Mouse (Mus musculus): Measurements from ENCODE around the gene Mroh2a.

DNA sequence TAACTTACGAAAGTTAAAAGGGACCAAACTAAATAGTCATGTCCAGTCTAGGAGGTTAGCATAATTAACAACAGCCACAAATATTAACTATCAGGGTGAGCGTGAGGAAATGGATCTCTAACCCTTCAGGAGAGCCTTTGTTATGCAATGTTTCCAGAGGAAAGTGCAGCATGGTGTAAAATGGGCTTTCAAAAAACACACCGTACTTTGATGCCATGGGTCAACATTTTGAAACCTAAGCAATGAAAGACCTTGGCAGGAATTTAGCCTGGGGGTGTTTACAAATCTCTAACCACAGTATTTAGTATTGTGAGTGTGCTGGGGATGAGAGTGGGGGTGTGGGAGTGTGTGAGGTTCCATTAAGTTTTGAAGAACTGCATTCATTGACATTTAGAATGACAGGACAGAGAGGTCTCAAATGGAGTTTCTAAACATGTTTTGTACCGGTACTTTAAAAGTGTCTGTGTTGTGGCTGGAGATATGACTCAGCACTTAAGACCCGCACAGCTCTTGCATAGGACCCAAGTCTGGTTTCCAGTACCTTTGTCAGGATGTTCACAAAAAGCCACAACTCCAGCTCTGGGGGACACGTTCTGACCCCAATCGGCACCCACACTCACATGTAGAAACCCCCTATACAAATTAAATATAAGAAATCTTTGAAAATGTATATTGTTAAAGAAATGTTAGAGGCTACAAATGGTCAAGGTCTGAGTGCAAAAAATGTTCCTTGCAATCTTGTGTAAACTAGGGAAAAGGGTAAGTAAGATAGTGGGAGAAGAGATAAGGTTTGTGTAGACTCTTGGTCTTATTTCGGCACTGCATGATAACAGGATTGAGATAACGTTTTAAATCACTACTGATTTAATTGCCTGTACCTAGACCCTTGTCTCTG lies 52.6 kb downstream of the Mroh2a start:
- TF ChIP-seq POLR2A (IDR thresholded peaks at IDR 0.05; ENCODE audit: borderline replicate concordance, control insufficient read depth, low read depth, low read length) (no peak), CTCF (IDR thresholded peaks at IDR 0.05; ENCODE audit: control insufficient read depth, insufficient read depth, low read length) (no peak)
